Mouse (Mus musculus) stomach, embryonic 16.5 days (tissue): ENCODE measurements around the gene Adamts12. TPM values are rescaled to one million over a fixed set of nuclear protein-coding genes. Genes with fewer than 3 reads are reported as not detected.

Experiments used
- ATAC-seq: fragments of 200-750 bp; cut with Nextera tagmentation; 2 replicates; pipeline ENCODE4 v1.8.0; 2017; ENCODE audit warnings: moderate number of reproducible peaks, moderate TSS enrichment; ENCODE audit not compliant: insufficient read depth, low FRiP score
- H3K27ac ChIP-seq: fragments of 300-500 bp; sonication (generic); 2 replicates; pipeline ENCODE4 v1.5.1; 2014; ENCODE audit warnings: low read length
- H3K27me3 ChIP-seq: fragments of 300-500 bp; sonication (generic); 2 replicates; pipeline ENCODE4 v1.6.1; 2014; ENCODE audit warnings: low read length, control low read depth, mixed read lengths; ENCODE audit not compliant: control insufficient read depth, insufficient read depth
- H3K36me3 ChIP-seq: fragments of 300-500 bp; sonication (generic); 2 replicates; pipeline ENCODE4 v1.6.1; 2014; ENCODE audit warnings: low read length; ENCODE audit not compliant: control insufficient read depth, insufficient read depth
- H3K4me1 ChIP-seq: fragments of 300-500 bp; sonication (generic); 2 replicates; pipeline ENCODE4 v1.6.1; 2014; ENCODE audit warnings: low read length, control low read depth, mixed read lengths; ENCODE audit not compliant: control insufficient read depth, insufficient read depth
- H3K4me2 ChIP-seq: fragments of 300-500 bp; sonication (generic); 2 replicates; pipeline ENCODE4 v1.6.1; 2014; ENCODE audit warnings: low read depth, low read length, mixed read lengths
- H3K4me3 ChIP-seq: fragments of 300-500 bp; sonication (generic); replicated peaks from 2 replicates; pipeline ENCODE4 v1.5.1; 2014; ENCODE audit warnings: mild to moderate bottlenecking, low read length
- H3K9ac ChIP-seq: fragments of 300-500 bp; sonication (generic); 2 replicates; pipeline ENCODE4 v1.6.1; 2014; ENCODE audit warnings: low read length
- H3K9me3 ChIP-seq: fragments of 300-500 bp; sonication (generic); replicated peaks from 2 replicates; pipeline ENCODE4 v1.6.1; 2016; ENCODE audit warnings: low read length, control low read depth; ENCODE audit not compliant: control insufficient read depth
- WGBS: fragments of 180-500 bp; shearing (Covaris S2); extraction: QIAGEN DNeasy Blood & Tissue Kit; methylation state at CpG from one replicate; pipeline ENCODE4 v1.1.7; 2014; 5-methylcytosine and 5-hydroxymethylcytosine counted together
- polyA plus RNA-seq: library from polyadenylated mRNA; unstranded; fragments of >200 nt; fragmentation: Nextera tagmentation; extraction: Ambion mirVana; gene quantifications from 2 replicates; pipeline ENCODE4 v1.2.1, GENCODE M21; 2015

Adamts12 gene
- polyA plus RNA-seq, 1 experiment from 2014 or later: 2.8 TPM

GRCm38 (mm10) chr15:11174842-11175241, 110.3 kb downstream of the Adamts12 start:
- WGBS: 70% methylated on average over 13 of the region's 13 CpGs

GRCm38 (mm10) chr15:11177448-11177847, 112.9 kb downstream of the Adamts12 start:
- Histone ChIP-seq H3K4me2 (no peak overlapping the region), H3K9me3 (no peaks in the 10 kb centered on the region), H3K36me3 (no peaks in the 10 kb centered on the region), H3K4me3 (no peak overlapping the region), H3K4me1 (no peaks in the 10 kb centered on the region), H3K9ac (no peak overlapping the region), H3K27ac (no peak overlapping the region), H3K27me3 (no peaks in the 10 kb centered on the region)
- ATAC-seq: no peak
- WGBS: 60% methylated on average over 9 of the region's 9 CpGs

More at GRCm38 (mm10) chr15:11174842-11175241, 110.3 kb downstream of the Adamts12 start:
- no peaks in the 10 kb centered on the region for H3K27me3 ChIP-seq
- H3K36me3 ChIP-seq: no peaks in the 10 kb centered on the region
- ATAC-seq: no peak
- H3K4me2 ChIP-seq: no peak overlapping the region
- no peak overlapping the region for H3K4me3 ChIP-seq
- H3K27ac ChIP-seq: no peak overlapping the region
- H3K4me1 ChIP-seq: no peaks in the 10 kb centered on the region
- H3K9me3 ChIP-seq: no peaks in the 10 kb centered on the region
- H3K9ac ChIP-seq: no peak overlapping the region

- Histone ChIP-seq H3K4me1 (no peaks in the 10 kb centered on the region), H3K27ac (no peak overlapping the region), H3K4me3 (no peak overlapping the region), H3K36me3 (no peaks in the 10 kb centered on the region), H3K27me3 (no peaks in the 10 kb centered on the region), H3K4me2 (no peak overlapping the region), H3K9me3 (no peaks in the 10 kb centered on the region), H3K9ac (no peak overlapping the region)
- 53% methylated on average over 2 of the region's 2 CpGs for WGBS
- ATAC-seq: no peak
Measured at GRCm38 (mm10) chr15:11179751-11180169, 115.2 kb downstream of the Adamts12 start.

- Histone ChIP-seq H3K36me3 (no peaks in the 10 kb centered on the region), H3K4me1 (no peaks in the 10 kb centered on the region), H3K27me3 (no peaks in the 10 kb centered on the region), H3K9ac (no peak overlapping the region), H3K27ac (no peak overlapping the region), H3K4me3 (no peak overlapping the region), H3K9me3 (no peaks in the 10 kb centered on the region), H3K4me2 (no peak overlapping the region)
- ATAC-seq: no peak
- WGBS: 53% methylated on average over 4 of the region's 4 CpGs
Measured at GRCm38 (mm10) chr15:11186711-11187110, 122.1 kb downstream of the Adamts12 start.

GRCm38 (mm10) chr15:11190447-11190846, 125.9 kb downstream of the Adamts12 start:
- H3K9me3 ChIP-seq: no peaks in the 10 kb centered on the region
- H3K27ac ChIP-seq: no peak overlapping the region
- no peak overlapping the region for H3K9ac ChIP-seq
- ATAC-seq: no peak
- H3K36me3 ChIP-seq: no peaks in the 10 kb centered on the region
- no peak overlapping the region for H3K4me3 ChIP-seq
- no peaks in the 10 kb centered on the region for H3K27me3 ChIP-seq
- WGBS: 82% methylated on average over 4 of the region's 4 CpGs
- H3K4me2 ChIP-seq: no peak overlapping the region
- H3K4me1 ChIP-seq: no peaks in the 10 kb centered on the region

GRCm38 (mm10) chr15:11192762-11193161, 128.2 kb downstream of the Adamts12 start:
- H3K4me3 ChIP-seq: no peak overlapping the region
- H3K9me3 ChIP-seq: no peaks in the 10 kb centered on the region
- H3K9ac ChIP-seq: no peak overlapping the region
- H3K4me1 ChIP-seq: no peaks in the 10 kb centered on the region
- no peaks in the 10 kb centered on the region for H3K27me3 ChIP-seq
- no peak overlapping the region for H3K4me2 ChIP-seq
- no peak for ATAC-seq
- no peak overlapping the region for H3K27ac ChIP-seq
- H3K36me3 ChIP-seq: no peaks in the 10 kb centered on the region
- WGBS: 72% methylated on average over 2 of the region's 2 CpGs

- Histone ChIP-seq H3K4me2 (no peak overlapping the region), H3K4me1 (no peaks in the 10 kb centered on the region), H3K9me3 (no peaks in the 10 kb centered on the region), H3K9ac (no peak overlapping the region), H3K27ac (no peak overlapping the region), H3K4me3 (no peak overlapping the region), H3K36me3 (no peaks in the 10 kb centered on the region), H3K27me3 (no peaks in the 10 kb centered on the region)
- no peak for ATAC-seq
- 77% methylated on average over 6 of the region's 6 CpGs for WGBS
Measured at GRCm38 (mm10) chr15:11197051-11197450, 132.5 kb downstream of the Adamts12 start.

GRCm38 (mm10) chr15:11198246-11198795, 133.7 kb downstream of the Adamts12 start:
- Histone ChIP-seq H3K4me2 (no peak overlapping the region), H3K9ac (no peak overlapping the region), H3K9me3 (no peaks in the 10 kb centered on the region), H3K27me3 (no peaks in the 10 kb centered on the region), H3K36me3 (no peaks in the 10 kb centered on the region), H3K4me1 (no peaks in the 10 kb centered on the region), H3K4me3 (no peak overlapping the region), H3K27ac (no peak overlapping the region)
- ATAC-seq: no peak
- WGBS: 86% methylated on average over 7 of the region's 7 CpGs

- Histone ChIP-seq H3K27me3 (no peaks in the 10 kb centered on the region), H3K4me1 (no peaks in the 10 kb centered on the region)
- 69% methylated on average over 6 of the region's 6 CpGs for WGBS
Measured at GRCm38 (mm10) chr15:11203084-11203483, 138.5 kb downstream of the Adamts12 start.

More at GRCm38 (mm10) chr15:11203084-11203483, 138.5 kb downstream of the Adamts12 start:
- H3K9ac ChIP-seq: no peak overlapping the region
- no peak overlapping the region for H3K4me3 ChIP-seq
- no peak overlapping the region for H3K27ac ChIP-seq
- H3K36me3 ChIP-seq: no peaks in the 10 kb centered on the region
- ATAC-seq: no peak
- H3K4me2 ChIP-seq: no peak overlapping the region
- H3K9me3 ChIP-seq: no peaks in the 10 kb centered on the region
